Comparison of ENCODE assay signal across 8 mouse cellular contexts in the genomic region with DNA sequence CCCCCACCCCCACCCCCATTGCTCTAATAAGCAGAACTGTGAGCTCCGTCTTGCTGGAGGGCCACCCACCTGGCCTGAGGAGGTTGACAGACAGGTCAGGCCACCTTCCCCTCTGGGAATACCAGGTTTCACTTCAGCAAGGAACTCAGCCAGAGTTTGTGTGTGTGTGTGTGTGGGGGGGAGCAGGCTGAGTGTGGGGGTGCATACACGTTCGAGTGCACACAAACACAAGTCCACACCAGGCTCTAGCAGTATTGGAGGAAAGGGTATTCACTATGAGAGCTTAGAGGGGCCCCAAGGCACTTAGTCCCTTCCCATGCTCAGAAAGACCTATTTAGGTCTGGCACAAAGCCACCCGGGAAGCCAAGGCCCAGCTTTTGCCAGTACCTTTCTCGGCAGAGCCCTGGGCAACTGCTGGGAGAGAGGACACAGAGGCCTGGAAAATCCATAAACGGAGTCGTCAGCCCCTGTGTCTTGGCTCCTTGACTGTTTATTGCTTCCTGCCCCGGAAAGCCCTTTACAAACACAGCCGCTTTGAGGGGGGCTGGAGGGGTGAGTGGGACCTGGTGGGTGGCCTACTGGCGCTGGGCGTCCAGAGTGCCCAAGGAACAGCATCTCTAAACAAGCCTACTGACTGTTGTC. TPM values are rescaled to one million over a fixed set of nuclear protein-coding genes. Genes with fewer than 3 reads are reported as not detected.
A peak's percentile ranks its signal among the peaks of the same experiment; 100 is the strongest.
DNase-seq lines count a peak whose midpoint lies in the region; ATAC-seq and TF ChIP-seq lines count a peak whose summit lies in the region.

No protein-coding gene starts in this region.

- no peak overlapping the region; the same call in 1 of the 2 replicates for H3K4me2 ChIP-seq in hindbrain, embryonic 16.5 days (ENCODE audit: low read length)

- whole genome bisulfite sequencing in liver, adult 2 months = 60% methylated on average over 11 of the region's 11 CpGs
- WGBS in hindbrain, embryonic 16.5 days = 10% methylated on average over 11 of the region's 11 CpGs
- 21% methylated on average over 11 of the region's 11 CpGs for WGBS in small intestine, adult 2 months

- no peak overlapping the region for H3K9ac ChIP-seq in liver, adult 2 months (ENCODE audit: low read depth, low read length)
- H3K9ac ChIP-seq in hindbrain, embryonic 16.5 days (ENCODE audit: low read depth, low read length) = peak overlapping the region; percentile 2; the same call in 1 of the 2 replicates

- 0 out of 2 replicates have a peak, but pooled peaks cover 5% of the 10 kb centered on the region for H3K4me1 ChIP-seq in liver, adult 2 months (ENCODE audit: control insufficient read depth, insufficient read depth, low read length)
- H3K4me1 ChIP-seq in hindbrain, embryonic 16.5 days (ENCODE audit: control insufficient read depth, insufficient read depth, low read depth, low read length) = peaks cover 16% of the 10 kb centered on the region
- H3K4me1 ChIP-seq in small intestine, adult 2 months (ENCODE audit: control insufficient read depth, insufficient read depth, insufficient read length, low read length) = peaks cover 34% of the 10 kb centered on the region

- peak; percentile 73 for ATAC-seq in hindbrain, embryonic 16.5 days
- no peak for ATAC-seq in megakaryocyte progenitor cell, adult 5-6 weeks (replicated peaks; ENCODE audit: poor library complexity)

- no peaks in the 10 kb centered on the region for H3K27me3 ChIP-seq in liver, adult 2 months (ENCODE audit: control insufficient read depth, insufficient read depth, low read length)
- H3K27me3 ChIP-seq in hindbrain, embryonic 16.5 days (replicated peaks; ENCODE audit: control insufficient read depth, insufficient read depth, low read length) = no peaks in the 10 kb centered on the region
- H3K27me3 ChIP-seq in small intestine, adult 2 months (ENCODE audit: control insufficient read depth, insufficient read depth, low read length) = no peaks in the 10 kb centered on the region

- TF ChIP-seq CTCF in liver, adult 2 months (IDR thresholded peaks at IDR 0.05; ENCODE audit: low read depth, low read length) = no peak
- no peak for TF ChIP-seq CTCF in small intestine, adult 2 months (IDR thresholded peaks at IDR 0.05; ENCODE audit: extremely low read depth, insufficient read length, insufficient replicate concordance, low read depth, low read length)

- H3K27ac ChIP-seq in liver, adult 2 months (replicated peaks; ENCODE audit: insufficient read depth, low read depth, low read length) = peak overlapping the region; percentile 13; the same call in 1 of the 2 replicates
- peak overlapping the region; percentile 75 for H3K27ac ChIP-seq in hindbrain, embryonic 16.5 days (ENCODE audit: low read depth, low read length)
- H3K27ac ChIP-seq in small intestine, adult 2 months (ENCODE audit: insufficient read depth, low read depth, low read length) = peak overlapping the region; percentile 69

- no peaks in the 10 kb centered on the region for H3K36me3 ChIP-seq in liver, adult 2 months (ENCODE audit: control insufficient read depth, insufficient read depth, low read length)
- no peaks in the 10 kb centered on the region for H3K36me3 ChIP-seq in hindbrain, embryonic 16.5 days (ENCODE audit: control insufficient read depth, insufficient read depth, low read length)
- H3K36me3 ChIP-seq in small intestine, adult 2 months (ENCODE audit: control insufficient read depth, insufficient read depth, low read length) = no peaks in the 10 kb centered on the region

- TF ChIP-seq POLR2A in liver, adult 2 months (IDR thresholded peaks at IDR 0.05; ENCODE audit: extremely low read depth, insufficient read depth, low read length) = no peak
- TF ChIP-seq POLR2A in small intestine, adult 2 months (IDR thresholded peaks at IDR 0.05; ENCODE audit: low read depth, low read length) = no peak

- H3K79me2 ChIP-seq in liver, adult 2 months (ENCODE audit: control insufficient read depth, insufficient read depth, low read length) = no peaks in the 10 kb centered on the region

- no peaks in the 10 kb centered on the region for H3K9me3 ChIP-seq in hindbrain, embryonic 16.5 days (ENCODE audit: control insufficient read depth, low read length)

- DNase-seq in liver, adult 2 months (ENCODE audit: extremely low read depth, low read depth, low spot score) = no peak
- no peak for DNase-seq in liver
- peak; percentile 65 for DNase-seq in cerebellum, adult 8-10 months
- peak; percentile 61 to 71 for DNase-seq in gastrocnemius, adult 8-10 months (ENCODE audit: low spot score in 2 of 2)
- peak; percentile 69 to 81 for DNase-seq in lung, adult 18-20 months

- H3K4me3 ChIP-seq in liver, adult 2 months (ENCODE audit: insufficient read depth, low read depth, low read length) = no peak overlapping the region
- no peak overlapping the region for H3K4me3 ChIP-seq in hindbrain, embryonic 16.5 days (ENCODE audit: low read length)
- H3K4me3 ChIP-seq in small intestine, adult 2 months (ENCODE audit: low read depth, low read length) = no peak overlapping the region

RNA-seq across cellular contexts. Expression of gene Cuedc1, which starts 50.9 kb away (rescaled TPM):
- total RNA-seq in liver, adult 2 months (2014; rRNA removed) = 0.87 and 1.5 TPM in 2 replicates
- polyA plus RNA-seq in liver, adult 2 months (2012; rRNA removed) = 1.1 and 1.7 TPM in 2 replicates
- 100 to 1,000 TPM; 108 to 156 (median 116) TPM for total RNA-seq in gastrocnemius, adult 8-10 months (2022)
- 29.9 and 41.3 TPM in 2 replicates for polyA plus RNA-seq in hindbrain, embryonic 16.5 days (2015; fragmentation: Nextera tagmentation; extraction: Ambion mirVana)
- 12.3 and 13.3 TPM in 2 replicates for polyA plus RNA-seq in small intestine, adult 2 months (2012; rRNA removed)
- 0.73 and 3.7 TPM in 2 replicates for total RNA-seq in megakaryocyte progenitor cell, adult 5-6 weeks (2015)
- 0.12 and 1.0 TPM in 2 replicates for total RNA-seq in megakaryocyte progenitor cell, adult 5-6 weeks (2017)

RNA-seq across cellular contexts. Expression of gene Mrps23, which starts 55.4 kb away (rescaled TPM):
- total RNA-seq in liver, adult 2 months (2014; rRNA removed) = 21.6 and 24.2 TPM in 2 replicates
- 28.8 and 37.8 TPM in 2 replicates for polyA plus RNA-seq in liver, adult 2 months (2012; rRNA removed)
- 100 to 1,000 TPM; 119 to 149 (median 140) TPM for total RNA-seq in gastrocnemius, adult 8-10 months (2022)
- 61.1 and 68.8 TPM in 2 replicates for polyA plus RNA-seq in hindbrain, embryonic 16.5 days (2015; fragmentation: Nextera tagmentation; extraction: Ambion mirVana)
- polyA plus RNA-seq in small intestine, adult 2 months (2012; rRNA removed) = 9.4 and 17.5 TPM in 2 replicates
- 64.5 and 73.5 TPM in 2 replicates for total RNA-seq in megakaryocyte progenitor cell, adult 5-6 weeks (2015)
- 49.0 and 90.6 TPM in 2 replicates for total RNA-seq in megakaryocyte progenitor cell, adult 5-6 weeks (2017)

Comparison
In these comparisons a context has a peak if more than half of its experiments do, and no peak if none do; other contexts are left out.
1. DNase-seq: peak in cerebellum, adult 8-10 months (single experiment), gastrocnemius, adult 8-10 months (2 of 2) and lung, adult 18-20 months (2 of 2); none in liver, adult 2 months (single experiment) and liver (single experiment).
2. H3K27ac ChIP-seq: peak in every context shown above with its lines; median percentile 75 in hindbrain, embryonic 16.5 days; 69 in small intestine, adult 2 months; 13 in liver, adult 2 months.
3. RNA of gene Cuedc1, which starts 50.9 kb away (total RNA-seq): 108 to 156 TPM in gastrocnemius, adult 8-10 months; 0.12 to 3.7 TPM in megakaryocyte progenitor cell, adult 5-6 weeks and 0.87 to 1.5 TPM in liver, adult 2 months; every median in the first group is over 10 times any median in the second.